Mouse (Mus musculus) G1E (cell line): Measurements from ENCODE around the gene Rhno1.

ENCODE experiments used
- CTCF ChIP-seq: IDR thresholded peaks from 2 replicates; pipeline ENCODE4 v1.5.1; 2012; ENCODE audit warnings: low read depth, low read length, inconsistent platforms, mixed read lengths
- GATA1 ChIP-seq: IDR thresholded peaks from 2 replicates; pipeline ENCODE4 v1.6.1; 2012; ENCODE audit warnings: borderline replicate concordance, low read length, inconsistent platforms, mixed read lengths
- POLR2AphosphoS5 ChIP-seq: IDR thresholded peaks from 2 replicates; pipeline ENCODE4 v1.6.1; 2012; ENCODE audit warnings: low read depth, low read length, inconsistent platforms; ENCODE audit not compliant: insufficient replicate concordance

GRCm38 (mm10) chr6:128385026-128385425 is 22.3 kb upstream of the Rhno1 start:
- no peak for TF ChIP-seq CTCF
- no peak for TF ChIP-seq GATA1
- TF ChIP-seq POLR2AphosphoS5, result no peak
